Mouse (Mus musculus): ENCODE measurements around the gene Ttc23.

The Ttc23 gene

DNA sequence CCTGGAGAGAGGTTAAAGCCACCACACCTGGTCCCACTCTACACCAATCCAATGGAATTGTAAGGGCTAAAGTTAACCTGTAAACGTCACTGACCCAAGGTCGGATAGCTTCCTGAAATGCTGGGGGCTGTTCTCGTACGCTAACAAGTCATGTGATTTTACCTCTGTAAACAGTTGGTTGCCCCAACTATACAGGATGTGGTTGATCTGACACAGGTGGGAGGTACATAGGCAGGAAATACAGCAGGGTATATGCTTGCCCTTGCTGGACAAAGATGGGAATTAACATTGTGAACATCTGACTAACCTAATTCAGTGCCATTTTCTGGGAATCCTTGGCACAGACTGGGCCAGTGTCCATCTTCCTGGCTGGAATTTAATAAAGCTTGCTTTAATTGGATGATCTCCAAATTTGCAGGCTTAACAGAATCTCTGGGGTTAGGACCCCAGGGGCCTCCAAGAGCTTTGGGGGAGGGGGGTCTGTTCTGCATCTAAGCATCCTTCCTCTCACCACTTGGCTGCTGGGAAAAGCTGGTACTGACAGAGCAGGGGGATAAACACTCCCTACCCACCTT, 100.6 kb downstream of the Ttc23 start:
- DNase-seq (ENCODE audit: low spot score) = no peak

DNA sequence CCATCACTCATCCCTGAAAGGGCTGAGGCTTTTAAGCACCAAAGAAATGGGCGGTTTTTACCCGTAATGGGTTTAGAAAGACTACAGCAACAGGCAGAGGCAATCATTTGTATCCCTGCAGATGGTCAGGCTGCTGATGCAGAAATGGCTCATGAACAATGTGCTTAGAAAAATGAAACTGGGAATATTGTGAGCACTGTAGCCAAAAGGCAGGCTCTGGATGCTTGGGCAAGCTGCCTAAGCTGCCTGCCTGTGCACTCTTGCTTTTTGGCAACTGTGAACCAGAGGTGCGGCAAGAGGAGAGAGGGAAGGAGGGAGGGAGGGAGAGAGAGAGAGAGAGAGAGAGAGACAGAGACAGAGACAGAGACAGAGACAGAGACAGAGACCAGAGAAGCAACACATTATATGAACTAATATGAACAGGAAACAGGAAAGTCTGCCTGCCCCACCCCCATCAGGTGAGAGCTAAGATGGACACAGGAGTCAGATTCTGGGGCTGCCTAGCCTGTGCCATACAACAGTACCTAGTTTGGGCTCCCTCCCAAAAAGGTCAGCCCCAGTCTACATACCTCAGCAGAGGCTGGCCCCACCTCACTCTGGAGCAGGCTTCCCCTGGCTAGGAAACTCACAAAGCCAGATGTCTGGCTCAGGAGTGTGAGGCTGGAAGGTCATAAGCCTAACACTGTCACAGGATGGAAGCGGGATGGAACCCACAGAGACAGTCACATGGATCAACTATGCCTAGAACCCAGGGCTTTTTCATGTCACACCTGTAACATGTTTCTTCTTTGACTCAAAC, 102.4 kb downstream of the Ttc23 start:
- DNase-seq (ENCODE audit: low spot score) = peak; percentile 17

DNA sequence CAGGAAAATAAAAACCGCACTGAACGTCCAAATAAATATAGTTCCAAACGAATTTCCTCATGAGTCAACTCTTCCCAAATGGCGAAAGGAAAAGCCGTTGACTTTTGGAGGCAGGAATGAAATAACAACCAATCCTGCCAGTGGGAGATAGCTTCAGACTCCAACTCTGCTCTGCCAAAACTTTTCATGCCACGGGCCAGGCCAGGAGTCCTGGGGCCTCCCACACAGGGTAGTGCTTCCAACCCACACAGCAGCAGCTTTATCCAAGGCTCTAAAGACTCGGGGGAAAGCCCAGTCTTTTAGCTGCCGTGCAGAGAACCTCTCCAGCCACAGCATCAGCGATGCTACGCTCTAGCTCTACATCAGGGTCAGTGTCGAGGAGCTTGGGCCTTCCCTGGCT, 107.4 kb downstream of the Ttc23 start:
- DNase-seq (ENCODE audit: low spot score) = no peak

DNA sequence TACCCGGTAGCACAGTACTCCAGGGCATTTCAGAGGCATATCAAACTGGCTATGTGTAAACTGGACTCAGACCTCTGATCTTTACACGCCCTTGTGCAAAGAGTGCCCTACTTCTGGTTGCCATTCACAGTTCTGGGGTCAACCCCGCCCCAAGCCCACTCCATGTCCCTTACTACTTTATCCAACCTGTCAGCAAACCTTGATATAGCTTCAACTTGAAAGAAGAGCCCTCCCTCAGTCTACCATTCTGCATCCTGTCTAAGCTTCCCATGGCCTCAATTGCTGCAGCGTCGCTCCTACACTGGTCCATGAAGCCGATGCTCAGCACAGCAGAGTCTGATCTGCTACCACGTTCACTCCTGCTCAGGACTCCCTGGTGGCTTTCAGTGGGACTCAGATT, 108.2 kb downstream of the Ttc23 start:
- DNase-seq (ENCODE audit: low spot score) = no peak

DNA sequence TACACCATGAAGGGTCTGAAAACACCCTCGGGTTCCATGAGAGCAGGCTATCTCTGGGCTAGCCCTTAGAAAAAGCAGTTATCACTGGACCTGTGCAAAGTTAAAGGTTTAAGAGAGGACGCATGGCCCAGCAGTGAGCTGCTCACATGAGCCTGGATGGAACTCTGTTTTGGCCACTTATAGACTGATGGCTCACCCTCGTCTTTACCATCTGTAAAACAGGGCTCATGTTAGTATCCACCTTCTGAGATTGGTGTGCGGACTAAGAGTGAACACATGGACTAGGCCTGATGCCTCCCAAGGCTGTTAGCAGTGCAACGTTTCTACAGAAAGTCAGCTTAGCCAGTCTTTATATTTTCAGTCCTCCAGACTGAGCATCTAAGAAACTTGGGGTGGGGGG, 109.4 kb downstream of the Ttc23 start:
- no peak for DNase-seq (ENCODE audit: low spot score)

- DNase-seq (ENCODE audit: low spot score) = no peak
These were observed 111.3 kb downstream of the Ttc23 start for GRCm38 (mm10) chr7:67758506-67758857.

DNA sequence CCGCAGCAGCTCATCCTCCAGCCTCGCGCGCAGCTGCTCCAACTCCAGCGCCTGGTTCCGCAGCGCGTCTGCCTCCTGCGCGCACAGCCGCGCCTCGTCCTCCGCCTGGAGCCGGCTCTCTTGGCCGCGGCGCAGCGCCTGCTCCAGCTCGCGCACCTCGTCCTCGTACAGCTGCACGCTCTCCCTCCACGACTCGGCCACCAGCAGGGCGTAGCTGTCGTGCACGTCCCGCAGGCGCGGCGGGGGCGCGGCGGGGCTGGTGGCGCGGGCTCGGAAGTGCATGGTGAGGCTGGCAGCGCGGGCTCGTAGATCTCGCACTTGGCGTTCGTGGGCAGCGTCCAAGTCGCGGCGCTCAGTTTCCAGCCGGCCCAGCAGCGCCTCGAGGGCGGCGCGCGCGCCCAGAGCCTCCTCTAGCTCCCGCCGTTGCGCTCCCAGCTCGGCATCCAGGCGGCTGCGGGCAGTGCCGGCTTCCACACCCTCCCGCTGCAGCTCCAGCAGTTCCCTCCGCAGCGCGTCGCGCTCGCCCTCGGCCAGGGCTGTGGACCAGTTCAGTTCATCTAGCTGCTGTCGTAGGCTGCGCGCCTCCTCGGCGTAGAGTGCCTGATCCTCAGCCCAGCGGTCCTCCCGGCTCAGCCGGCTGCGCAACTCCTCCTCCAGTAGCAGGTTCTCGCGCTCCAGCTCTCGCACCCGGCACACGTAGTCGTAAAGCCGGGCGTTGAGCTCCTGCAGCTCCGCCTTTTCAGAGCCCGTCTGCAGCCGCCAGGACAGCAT, 111.8 kb downstream of the Ttc23 start:
- DNase-seq (ENCODE audit: low spot score) = peak; percentile 15

DNA sequence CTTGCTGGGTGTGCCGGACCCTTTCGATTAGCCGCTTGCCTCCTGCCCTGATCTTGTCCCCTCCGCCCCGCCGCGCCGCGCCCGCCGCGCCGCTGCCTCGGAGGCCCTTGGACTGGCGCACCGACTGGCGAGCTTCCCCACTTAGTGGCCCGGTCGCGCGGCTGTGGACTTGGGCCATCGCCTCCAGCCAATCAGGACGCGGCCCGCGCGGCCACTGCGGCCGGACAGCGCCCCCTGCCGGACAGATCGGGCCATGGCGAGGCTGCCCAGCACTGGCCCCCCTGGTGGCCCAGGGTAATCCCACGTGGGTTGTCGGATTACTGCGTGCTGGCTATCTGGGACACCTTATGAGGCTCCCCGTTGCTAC, 112.4 kb downstream of the Ttc23 start, which contains the start of gene Synm:
TSS of gene Synm (minus strand) at position 114 of the 367 bp plus-strand sequence.
- DNase-seq (ENCODE audit: low spot score) = peak; percentile 72

GRCm38 (mm10) chr7:67763625-67764024, 116.4 kb downstream of the Ttc23 start:
- no peak for DNase-seq (ENCODE audit: low spot score)

DNA sequence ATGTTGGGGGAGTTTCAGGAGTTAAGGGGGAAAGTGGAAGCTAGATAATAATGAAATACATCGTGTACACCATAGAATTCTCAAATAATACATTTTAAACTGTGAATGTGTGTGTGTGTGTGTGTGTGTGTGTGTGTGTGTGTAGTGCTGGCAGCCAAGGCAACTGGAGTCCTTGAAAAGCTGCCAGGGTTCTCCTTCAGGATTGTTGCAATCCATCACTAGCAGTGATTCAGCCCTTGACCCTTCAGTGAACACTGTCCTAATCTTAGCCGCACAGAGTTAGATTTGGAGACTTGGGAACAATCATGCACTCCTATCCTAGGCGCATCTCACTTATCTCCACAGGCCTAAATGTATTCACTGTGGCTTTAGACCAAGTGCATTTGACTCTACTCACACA, 120.9 kb downstream of the Ttc23 start:
- DNase-seq (ENCODE audit: low spot score) = no peak

- DNase-seq (ENCODE audit: low spot score) = no peak
These were observed 122.3 kb downstream of the Ttc23 start for GRCm38 (mm10) chr7:67769487-67769886.

- no peak for DNase-seq (ENCODE audit: low spot score)
These were observed 125.0 kb downstream of the Ttc23 start for GRCm38 (mm10) chr7:67772231-67772630.

- DNase-seq (ENCODE audit: low spot score) = no peak
These were observed 128.4 kb downstream of the Ttc23 start for GRCm38 (mm10) chr7:67775623-67776022.

DNA sequence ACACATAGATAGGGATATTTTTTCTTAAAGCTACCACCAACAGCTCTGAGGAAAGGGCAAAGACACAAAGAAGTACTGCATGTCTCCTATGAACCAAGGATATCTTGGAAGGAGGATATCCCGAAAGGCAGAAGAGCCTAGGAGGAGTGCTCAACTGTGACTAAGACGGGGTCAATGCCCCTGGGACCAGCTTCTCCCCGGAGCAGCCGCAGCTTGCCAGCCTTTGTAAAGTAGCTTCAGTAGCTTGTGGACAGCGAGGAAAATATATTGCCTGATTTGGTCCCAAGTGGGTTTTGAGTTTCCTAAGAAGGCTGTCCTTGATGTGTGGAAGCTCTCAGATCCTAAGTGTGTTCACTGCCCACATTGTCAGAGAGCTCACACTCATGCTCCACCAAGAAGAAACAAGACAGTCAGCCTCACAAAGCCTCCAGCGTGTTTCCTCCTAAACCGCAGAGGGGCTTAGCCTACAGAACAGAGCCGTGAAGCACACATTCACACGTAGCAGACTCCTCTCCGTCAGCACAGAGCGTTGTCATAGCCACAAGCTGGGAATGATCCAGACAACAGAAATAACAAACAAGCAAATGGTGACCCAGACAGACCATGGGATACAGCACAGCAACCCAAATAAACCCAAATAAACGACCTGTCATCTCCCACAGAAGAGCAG, 129.6 kb downstream of the Ttc23 start:
- no peak for DNase-seq (ENCODE audit: low spot score)

DNA sequence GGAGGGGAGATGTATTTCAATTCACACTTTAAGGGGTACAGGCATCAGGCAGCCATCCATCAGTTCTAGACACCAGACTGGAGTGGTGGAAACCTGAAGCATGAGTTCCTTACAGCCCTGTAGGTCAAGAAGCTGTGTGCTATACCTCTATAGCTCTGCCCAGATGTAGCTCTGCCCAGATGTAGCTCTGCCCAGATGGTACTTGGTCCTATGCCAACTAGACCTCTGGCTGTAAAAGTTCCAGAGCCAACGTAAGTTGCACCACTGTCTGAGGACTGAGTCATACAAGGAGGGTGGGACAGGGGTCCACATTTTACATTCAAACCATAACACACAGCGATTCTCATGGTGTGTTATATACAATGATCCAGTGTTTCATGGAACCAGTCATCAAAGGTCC, 140.7 kb downstream of the Ttc23 start:
- DNase-seq (ENCODE audit: low spot score) = no peak

GRCm38 (mm10) chr7:67788713-67789112, 141.5 kb downstream of the Ttc23 start:
- DNase-seq (ENCODE audit: low spot score) = peak; percentile 60

GRCm38 (mm10) chr7:67791256-67791655, 144.0 kb downstream of the Ttc23 start:
- no peak for DNase-seq (ENCODE audit: low spot score)

- no peak for DNase-seq (ENCODE audit: low spot score)
These were observed 146.2 kb downstream of the Ttc23 start for GRCm38 (mm10) chr7:67793449-67793848.

DNA sequence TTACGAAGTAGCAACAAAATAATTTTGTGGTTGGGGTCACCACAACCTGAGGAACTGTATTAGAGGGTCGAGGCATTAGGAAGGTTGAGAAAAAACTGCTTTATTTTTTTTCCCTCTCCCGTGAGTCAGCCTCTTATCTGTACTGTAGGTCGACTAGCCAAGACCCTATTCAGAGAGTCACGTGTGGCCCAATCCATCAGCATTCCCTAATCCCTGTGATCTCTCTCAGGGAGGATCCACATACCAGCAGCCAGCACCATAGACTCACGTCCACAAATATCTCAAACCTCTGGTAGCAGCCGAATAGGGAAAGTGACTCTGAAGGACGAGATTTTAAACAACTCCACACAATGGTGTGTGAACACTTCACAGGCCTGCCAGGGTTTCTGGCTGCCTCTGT, 149.9 kb downstream of the Ttc23 start:
- no peak for DNase-seq (ENCODE audit: low spot score)

GRCm38 (mm10) chr7:67798476-67798875, 151.3 kb downstream of the Ttc23 start:
- no peak for DNase-seq (ENCODE audit: low spot score)

DNA sequence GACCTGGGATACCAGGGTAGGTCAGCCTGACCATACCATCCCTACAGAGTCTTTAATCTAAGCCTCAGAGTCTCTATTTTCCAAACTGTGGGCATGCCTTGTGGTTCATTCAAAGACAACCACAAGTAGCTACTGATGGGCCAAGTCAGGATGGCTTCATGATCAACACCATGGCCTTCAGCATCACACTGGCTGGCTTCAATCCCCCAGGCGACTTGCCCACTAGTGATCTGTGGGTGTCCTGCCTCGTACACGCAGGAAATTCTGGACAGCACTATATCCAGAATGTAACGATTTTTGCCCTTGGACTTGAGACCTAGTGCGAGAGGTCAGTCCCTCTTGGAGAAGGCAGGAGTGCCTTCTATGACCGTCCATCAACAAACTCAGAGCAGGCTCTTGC, 153.3 kb downstream of the Ttc23 start:
- no peak for DNase-seq (ENCODE audit: low spot score)

DNA sequence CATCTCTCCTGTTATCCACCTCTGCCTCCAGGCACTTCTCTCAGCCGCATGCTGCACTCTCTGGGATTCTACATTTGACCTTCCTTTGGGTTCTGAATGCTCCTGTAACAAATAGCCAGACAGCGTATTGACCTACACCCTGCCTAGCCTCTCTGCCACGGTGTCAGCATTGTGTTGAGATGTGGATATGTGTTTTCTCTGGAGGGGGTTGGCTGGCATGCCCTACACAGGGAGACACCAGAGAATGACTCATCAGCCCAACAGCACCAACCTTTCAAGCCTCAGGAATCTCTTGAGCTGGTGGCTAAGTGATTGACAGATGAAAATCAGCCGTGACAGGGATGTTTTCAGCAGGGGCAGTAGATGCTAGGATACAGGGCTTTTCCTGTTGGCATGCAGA, 153.8 kb downstream of the Ttc23 start:
- DNase-seq (ENCODE audit: low spot score) = no peak
